Mouse (Mus musculus): Measurements from ENCODE around the gene Vmn2r31. TPM values are rescaled to one million over a fixed set of nuclear protein-coding genes. Genes with fewer than 3 reads are reported as not detected.
"Not testable (repeated sequence)": the region's sequence is repeated elsewhere in the genome, so short reads cannot be mapped to it uniquely, and the experiment has no call there.

The Vmn2r31 gene
- total RNA-seq (2014; fragmentation: Nextera tagmentation), result not detected in 2 replicates
- 0.17 and 0.33 TPM in 2 replicates for total RNA-seq (2017)
- not detected in 2 replicates for polyA plus RNA-seq (2012)

GRCm38 (mm10) chr7:7399603-7400002, at the start of gene Vmn2r31:
Vmn2r31 (minus strand) TSS chr7:7399703.
- DNase-seq (ENCODE audit: low spot score); H3K4me1 ChIP-seq (ENCODE audit: insufficient read depth, low read depth, low read length); ATAC-seq (ENCODE audit: extremely low read depth, insufficient number of reproducible peaks, low FRiP score, poor library complexity, severe bottlenecking); H3K9me3 ChIP-seq (replicated peaks); H3K4me3 ChIP-seq (ENCODE audit: low read depth, low read length); H3K36me3 ChIP-seq (replicated peaks); H3K27me3 ChIP-seq (ENCODE audit: insufficient read depth, low read length): not testable (repeated sequence)

GRCm38 (mm10) chr7:7374431-7374830, 25.1 kb downstream of the Vmn2r31 start, which contains the start of gene Gm45783:
Gm45783 (minus strand) TSS chr7:7374573.
- not testable (repeated sequence) for H3K36me3 ChIP-seq (replicated peaks); ATAC-seq (ENCODE audit: extremely low read depth, insufficient number of reproducible peaks, low FRiP score, poor library complexity, severe bottlenecking); H3K27me3 ChIP-seq (ENCODE audit: insufficient read depth, low read length); H3K9me3 ChIP-seq (replicated peaks); DNase-seq (ENCODE audit: low spot score); H3K4me1 ChIP-seq (ENCODE audit: insufficient read depth, low read depth, low read length)
- peak within 1 kb of the TSS; percentile 63 for H3K4me3 ChIP-seq (ENCODE audit: low read depth, low read length)

- not testable (repeated sequence) for ATAC-seq (ENCODE audit: extremely low read depth, insufficient number of reproducible peaks, low FRiP score, poor library complexity, severe bottlenecking); DNase-seq (ENCODE audit: low spot score); H3K9me3 ChIP-seq (replicated peaks); H3K36me3 ChIP-seq (replicated peaks); H3K4me3 ChIP-seq (ENCODE audit: low read depth, low read length); H3K4me1 ChIP-seq (ENCODE audit: insufficient read depth, low read depth, low read length); H3K27me3 ChIP-seq (ENCODE audit: insufficient read depth, low read length)
These were observed 62.0 kb downstream of the Vmn2r31 start, which contains the start of gene Vmn2r30 for GRCm38 (mm10) chr7:7337509-7337908. Vmn2r30 (minus strand) TSS chr7:7337609.

Other genes starting within 250 kb of the Vmn2r31 start
- 2.4 and 3.4 TPM in 2 replicates for gene Zfp418, start 228.4 kb downstream of the Vmn2r31 start, total RNA-seq (2014; fragmentation: Nextera tagmentation)
- gene Zfp418, start 228.4 kb downstream of the Vmn2r31 start, total RNA-seq (2017), result 1.9 and 2.1 TPM in 2 replicates
- 0.21 and 0.22 TPM in 2 replicates for gene Zfp418, start 228.4 kb downstream of the Vmn2r31 start, polyA plus RNA-seq (2012)
- gene Zfp772, start 189.7 kb downstream of the Vmn2r31 start, total RNA-seq (2014; fragmentation: Nextera tagmentation), result 1.9 and 3.2 TPM in 2 replicates
- gene Zfp772, start 189.7 kb downstream of the Vmn2r31 start, total RNA-seq (2017), result 1.8 and 3.1 TPM in 2 replicates
- gene Zfp772, start 189.7 kb downstream of the Vmn2r31 start, polyA plus RNA-seq (2012), result 0.14 and 0.18 TPM in 2 replicates
- not detected in 2 replicates for gene Vmn2r29, start 152.4 kb downstream of the Vmn2r31 start, total RNA-seq (2014; fragmentation: Nextera tagmentation)
- 0.11 and 0.17 TPM in 2 replicates for gene Vmn2r29, start 152.4 kb downstream of the Vmn2r31 start, total RNA-seq (2017)
- gene Vmn2r29, start 152.4 kb downstream of the Vmn2r31 start, polyA plus RNA-seq (2012), result not detected in 2 replicates
- not detected in 2 replicates for gene Gm45844, start 121.4 kb downstream of the Vmn2r31 start, total RNA-seq (2014; fragmentation: Nextera tagmentation)
- 0.55 and 1.2 TPM in 2 replicates for gene Gm45844, start 121.4 kb downstream of the Vmn2r31 start, total RNA-seq (2017)
- gene Gm45844, start 121.4 kb downstream of the Vmn2r31 start, polyA plus RNA-seq (2012), result 0.15 and 0.17 TPM in 2 replicates
- gene Clcn4, start 98.9 kb downstream of the Vmn2r31 start, total RNA-seq (2014; fragmentation: Nextera tagmentation), result 13.5 and 17.4 TPM in 2 replicates
- 34.4 and 34.7 TPM in 2 replicates for gene Clcn4, start 98.9 kb downstream of the Vmn2r31 start, total RNA-seq (2017)
- 2.7 and 4.2 TPM in 2 replicates for gene Clcn4, start 98.9 kb downstream of the Vmn2r31 start, polyA plus RNA-seq (2012)
- gene Vmn2r30, start 62.1 kb downstream of the Vmn2r31 start, total RNA-seq (2014; fragmentation: Nextera tagmentation), result 0.15 TPM in 1 of 2 replicates, not detected in the other
- 0.17 and 0.27 TPM in 2 replicates for gene Vmn2r30, start 62.1 kb downstream of the Vmn2r31 start, total RNA-seq (2017)
- not detected in 2 replicates for gene Vmn2r30, start 62.1 kb downstream of the Vmn2r31 start, polyA plus RNA-seq (2012)
- gene Gm45783, start 25.1 kb downstream of the Vmn2r31 start, total RNA-seq (2014; fragmentation: Nextera tagmentation), result not detected in 2 replicates
- not detected in 2 replicates for gene Gm45783, start 25.1 kb downstream of the Vmn2r31 start, total RNA-seq (2017)
- gene Gm45783, start 25.1 kb downstream of the Vmn2r31 start, polyA plus RNA-seq (2012), result 0.16 and 0.25 TPM in 2 replicates
- not detected in 2 replicates for gene Vmn2r32, start 80.3 kb upstream of the Vmn2r31 start, total RNA-seq (2014; fragmentation: Nextera tagmentation)
- gene Vmn2r32, start 80.3 kb upstream of the Vmn2r31 start, total RNA-seq (2017), result 0.05 and 0.12 TPM in 2 replicates
- gene Vmn2r32, start 80.3 kb upstream of the Vmn2r31 start, polyA plus RNA-seq (2012), result not detected in 2 replicates
- not detected in 2 replicates for gene Vmn2r33, start 167.1 kb upstream of the Vmn2r31 start, total RNA-seq (2014; fragmentation: Nextera tagmentation)
- 0.11 TPM in 1 of 2 replicates, not detected in the other for gene Vmn2r33, start 167.1 kb upstream of the Vmn2r31 start, total RNA-seq (2017)
- gene Vmn2r33, start 167.1 kb upstream of the Vmn2r31 start, polyA plus RNA-seq (2012), result not detected in 2 replicates